Mouse (Mus musculus) CD4-positive, CD25-positive, alpha-beta regulatory T cell, adult 2 months (primary cell): ENCODE measurements around the gene Nid2.

Experiments used
- DNase-seq: peaks from one replicate; pipeline ENCODE4 v3.0.0-alpha.2; 2012; ENCODE audit warnings: low read depth, low spot score

The Nid2 gene

GRCm38 (mm10) chr14:19751025-19751771 is at the start of gene Nid2:
Nid2 (plus strand) TSS chr14:19751265.
- DNase-seq = peak; percentile 60

GRCm38 (mm10) chr14:19701546-19701945 is 49.5 kb upstream of the Nid2 start:
- DNase-seq = no peak

- peak; percentile 84 for DNase-seq
Measured at GRCm38 (mm10) chr14:19705649-19706048, 45.4 kb upstream of the Nid2 start.

- DNase-seq = peak; percentile 84
Measured at GRCm38 (mm10) chr14:19706454-19706853, 44.6 kb upstream of the Nid2 start.

GRCm38 (mm10) chr14:19706997-19707396 is 44.1 kb upstream of the Nid2 start:
- no peak for DNase-seq

- DNase-seq = no peak
Measured at GRCm38 (mm10) chr14:19707721-19708507, 43.2 kb upstream of the Nid2 start.

GRCm38 (mm10) chr14:19709161-19709560 is 41.9 kb upstream of the Nid2 start:
- no peak for DNase-seq

- no peak for DNase-seq
Measured at GRCm38 (mm10) chr14:19711771-19712170, 39.3 kb upstream of the Nid2 start.

GRCm38 (mm10) chr14:19713067-19713466 is 38.0 kb upstream of the Nid2 start:
- DNase-seq = peak; percentile 61

- DNase-seq = no peak
Measured at GRCm38 (mm10) chr14:19719077-19719476, 32.0 kb upstream of the Nid2 start.

- DNase-seq = no peak
Measured at GRCm38 (mm10) chr14:19720044-19720611, 30.9 kb upstream of the Nid2 start.

- no peak for DNase-seq
Measured at GRCm38 (mm10) chr14:19728278-19728677, 22.8 kb upstream of the Nid2 start.

GRCm38 (mm10) chr14:19728737-19729136 is 22.3 kb upstream of the Nid2 start:
- no peak for DNase-seq

- no peak for DNase-seq
Measured at GRCm38 (mm10) chr14:19732097-19732496, 19.0 kb upstream of the Nid2 start.

GRCm38 (mm10) chr14:19733490-19734282 is 17.4 kb upstream of the Nid2 start:
- DNase-seq = no peak

GRCm38 (mm10) chr14:19735303-19735702 is 15.8 kb upstream of the Nid2 start:
- no peak for DNase-seq

GRCm38 (mm10) chr14:19737568-19737967 is 13.5 kb upstream of the Nid2 start:
- no peak for DNase-seq

GRCm38 (mm10) chr14:19738094-19738843 is 12.8 kb upstream of the Nid2 start:
- no peak for DNase-seq

- DNase-seq = no peak
Measured at GRCm38 (mm10) chr14:19739416-19740146, 11.5 kb upstream of the Nid2 start.

- DNase-seq = no peak
Measured at GRCm38 (mm10) chr14:19740147-19740738, 10.8 kb upstream of the Nid2 start.
